Mouse (Mus musculus): Measurements from ENCODE around the gene Spag7. TPM values are rescaled to one million over a fixed set of nuclear protein-coding genes. Genes with fewer than 3 reads are reported as not detected.

Gene Spag7
- polyA plus RNA-seq, 1 experiment, result 32.2 TPM

DNA sequence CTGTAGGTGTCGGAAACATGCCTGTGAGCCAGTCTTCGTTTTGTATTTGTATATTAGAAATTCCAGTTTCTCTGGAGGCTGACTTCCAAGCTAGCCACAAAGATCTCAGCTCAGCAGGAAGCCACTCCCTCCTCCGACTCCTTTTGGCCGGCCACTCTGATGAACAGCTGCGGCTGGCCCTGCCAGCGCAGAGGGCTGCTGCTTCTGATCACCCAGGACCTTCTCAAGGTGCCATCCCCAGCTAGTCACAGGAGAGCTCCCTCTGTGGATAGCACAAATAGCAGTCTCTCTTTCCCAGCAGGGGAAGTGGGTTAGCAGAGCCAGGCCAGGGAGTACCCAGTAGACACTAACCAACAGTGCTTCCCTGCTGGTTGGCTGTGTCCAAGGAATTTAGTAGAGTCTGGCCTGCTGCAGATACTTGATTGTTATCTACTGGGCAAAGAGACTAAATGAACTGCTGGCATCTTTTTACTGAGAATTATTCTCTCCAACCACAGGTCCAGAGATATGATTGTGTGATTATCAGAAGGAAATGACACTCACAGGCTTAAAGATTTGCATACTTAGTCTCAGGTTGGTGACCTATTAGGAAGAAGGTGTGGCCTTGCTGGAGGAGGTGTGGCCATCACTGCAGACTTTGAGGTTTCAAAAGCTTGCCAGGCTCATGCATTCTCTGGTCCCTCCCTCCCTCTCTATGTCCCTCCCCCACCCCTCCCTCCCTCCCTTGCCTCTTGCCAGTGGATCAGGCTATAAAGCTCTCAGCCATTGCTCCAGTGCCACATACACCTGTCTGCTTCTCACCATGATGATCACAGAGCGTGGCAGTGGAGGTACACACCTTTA lies 47.0 kb downstream of the Spag7 start:
- Histone ChIP-seq H3K4me1 (replicated peaks; ENCODE audit: control insufficient read depth, insufficient read depth, low read length) (no peaks in the 10 kb centered on the region), H3K27me3 (ENCODE audit: control insufficient read depth, insufficient read depth, low read length) (no peaks in the 10 kb centered on the region), H3K4me3 (ENCODE audit: control insufficient read depth, insufficient read depth, low read length) (no peak overlapping the region), H3K36me3 (ENCODE audit: control insufficient read depth, insufficient read depth, low read length) (no peaks in the 10 kb centered on the region), H3K27ac (ENCODE audit: control insufficient read depth, insufficient read depth, low read length) (no peak overlapping the region)
- 79% methylated on average over 7 of the region's 7 CpGs for WGBS
- no peak for DNase-seq
- TF ChIP-seq POLR2A (IDR thresholded peaks at IDR 0.05; ENCODE audit: control insufficient read depth, extremely low read depth, insufficient read depth, low read length, poor library complexity) (no peak), CTCF (IDR thresholded peaks at IDR 0.05; ENCODE audit: borderline replicate concordance, control insufficient read depth, extremely low read depth, insufficient read depth, low read length, poor library complexity) (no peak)

DNA sequence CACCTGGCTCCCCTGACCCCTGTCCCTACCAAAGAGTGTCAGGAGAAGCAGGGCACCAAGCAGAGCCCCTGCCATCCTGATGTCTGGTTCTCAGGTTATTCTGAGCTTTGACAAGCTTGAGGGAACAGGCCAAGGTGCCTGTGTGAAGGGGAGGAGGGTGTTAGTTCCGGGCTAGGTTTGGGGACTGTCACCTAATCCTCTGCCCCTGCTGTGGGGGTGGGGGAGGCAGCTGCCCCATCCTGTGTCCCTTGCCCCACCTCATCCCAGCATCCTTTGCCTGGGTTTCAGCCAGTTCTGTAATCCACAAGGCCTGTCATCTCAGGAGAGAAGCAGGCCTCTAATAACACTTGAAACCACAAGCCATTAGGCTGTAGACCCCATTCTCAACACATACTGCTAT lies 50.1 kb downstream of the Spag7 start, which contains the start of gene Chrne:
Gene Chrne (minus strand): TSS at position 116 of the 400 bp plus-strand sequence.
- Histone ChIP-seq H3K4me1 (replicated peaks; ENCODE audit: control insufficient read depth, insufficient read depth, low read length) (peaks cover 16% of the 10 kb centered on the region), H3K4me3 (ENCODE audit: control insufficient read depth, insufficient read depth, low read length) (no peak within 1 kb of the TSS), H3K27me3 (ENCODE audit: control insufficient read depth, insufficient read depth, low read length) (no peaks in the 10 kb centered on the region), H3K27ac (ENCODE audit: control insufficient read depth, insufficient read depth, low read length) (no peak within 1 kb of the TSS), H3K36me3 (ENCODE audit: control insufficient read depth, insufficient read depth, low read length) (no peaks in the 10 kb centered on the region)
- DNase-seq, result no peak
- 67% methylated on average over 1 of the region's 1 CpGs for WGBS
- TF ChIP-seq CTCF (IDR thresholded peaks at IDR 0.05; ENCODE audit: borderline replicate concordance, control insufficient read depth, extremely low read depth, insufficient read depth, low read length, poor library complexity) (no peak), POLR2A (IDR thresholded peaks at IDR 0.05; ENCODE audit: control insufficient read depth, extremely low read depth, insufficient read depth, low read length, poor library complexity) (no peak)

- TF ChIP-seq POLR2A (IDR thresholded peaks at IDR 0.05; ENCODE audit: control insufficient read depth, extremely low read depth, insufficient read depth, low read length, poor library complexity) (no peak), CTCF (IDR thresholded peaks at IDR 0.05; ENCODE audit: borderline replicate concordance, control insufficient read depth, extremely low read depth, insufficient read depth, low read length, poor library complexity) (no peak)
- Histone ChIP-seq H3K4me3 (ENCODE audit: control insufficient read depth, insufficient read depth, low read length) (peak within 1 kb of the TSS; percentile 64), H3K27me3 (ENCODE audit: control insufficient read depth, insufficient read depth, low read length) (no peaks in the 10 kb centered on the region), H3K36me3 (ENCODE audit: control insufficient read depth, insufficient read depth, low read length) (peaks cover 10% of the 10 kb centered on the region), H3K4me1 (replicated peaks; ENCODE audit: control insufficient read depth, insufficient read depth, low read length) (peaks cover 16% of the 10 kb centered on the region), H3K27ac (ENCODE audit: control insufficient read depth, insufficient read depth, low read length) (no peak within 1 kb of the TSS)
- no peak for DNase-seq
- whole genome bisulfite sequencing, result 14% methylated on average over 21 of the region's 21 CpGs
Measured at GRCm38 (mm10) chr11:70615516-70616093, 53.6 kb downstream of the Spag7 start, which contains the start of gene 4930544D05Rik. 4930544D05Rik (plus strand) TSS chr11:70615848.

DNA sequence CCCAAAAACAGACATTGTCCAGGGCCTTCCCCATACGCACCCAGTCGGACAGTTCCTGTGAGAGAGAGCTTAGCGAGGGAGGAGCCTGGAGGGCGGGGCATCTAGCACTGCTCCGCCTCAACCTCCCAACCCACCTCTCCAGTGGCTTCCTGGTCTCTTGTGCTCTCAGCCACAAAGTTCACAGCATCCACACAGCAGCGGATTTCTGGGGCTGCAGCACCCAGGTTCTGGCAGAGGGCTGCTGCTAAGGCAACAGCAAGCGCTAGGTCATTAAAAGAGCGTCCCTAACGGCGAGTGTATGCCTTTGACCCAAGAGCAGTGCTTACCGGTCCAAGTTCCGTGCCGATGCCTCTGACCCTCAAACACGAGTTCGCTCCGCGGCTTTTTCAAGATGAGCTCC lies 54.1 kb downstream of the Spag7 start:
- Histone ChIP-seq H3K4me3 (ENCODE audit: control insufficient read depth, insufficient read depth, low read length) (peak overlapping the region; percentile 64), H3K36me3 (ENCODE audit: control insufficient read depth, insufficient read depth, low read length) (peaks cover 14% of the 10 kb centered on the region), H3K4me1 (replicated peaks; ENCODE audit: control insufficient read depth, insufficient read depth, low read length) (peaks cover 16% of the 10 kb centered on the region), H3K27me3 (ENCODE audit: control insufficient read depth, insufficient read depth, low read length) (no peaks in the 10 kb centered on the region), H3K27ac (ENCODE audit: control insufficient read depth, insufficient read depth, low read length) (no peak overlapping the region)
- no peak; the same call in 1 of the 2 replicates for TF ChIP-seq CTCF (IDR thresholded peaks at IDR 0.05; ENCODE audit: borderline replicate concordance, control insufficient read depth, extremely low read depth, insufficient read depth, low read length, poor library complexity)
- TF ChIP-seq POLR2A (IDR thresholded peaks at IDR 0.05; ENCODE audit: control insufficient read depth, extremely low read depth, insufficient read depth, low read length, poor library complexity), result peak; percentile 58
- 1% methylated on average over 17 of the region's 17 CpGs for WGBS
- DNase-seq, result peak; percentile 79

Other genes starting within 250 kb of the Spag7 start
- gene Arrb2, start 236.8 kb downstream of the Spag7 start, polyA plus RNA-seq (2012; rRNA removed), result 213 and 220 TPM in 2 replicates
- gene Med11, start 217.5 kb downstream of the Spag7 start, polyA plus RNA-seq (2012; rRNA removed), result 29.1 and 34.8 TPM in 2 replicates
- 27.0 and 31.2 TPM in 2 replicates for gene Zmynd15, start 210.0 kb downstream of the Spag7 start, polyA plus RNA-seq (2012; rRNA removed)
- 57.7 and 92.8 TPM in 2 replicates for gene Cxcl16, start 209.4 kb downstream of the Spag7 start, polyA plus RNA-seq (2012; rRNA removed)
- 7.0 and 8.0 TPM in 2 replicates for gene Tm4sf5, start 164.2 kb downstream of the Spag7 start, polyA plus RNA-seq (2012; rRNA removed)
- gene Vmo1, start 154.8 kb downstream of the Spag7 start, polyA plus RNA-seq (2012; rRNA removed), result 5.3 and 7.2 TPM in 2 replicates
- gene Gltpd2, start 150.2 kb downstream of the Spag7 start, polyA plus RNA-seq (2012; rRNA removed), result 0.22 and 0.50 TPM in 2 replicates
- gene Psmb6, start 144.0 kb downstream of the Spag7 start, polyA plus RNA-seq (2012; rRNA removed), result 387 and 460 TPM in 2 replicates
- not detected in 2 replicates for gene Gm40193, start 136.5 kb downstream of the Spag7 start, polyA plus RNA-seq (2012; rRNA removed)
- gene Pld2, start 129.4 kb downstream of the Spag7 start, polyA plus RNA-seq (2012; rRNA removed), result 12.8 and 16.1 TPM in 2 replicates
- 151 and 172 TPM in 2 replicates for gene Mink1, start 106.5 kb downstream of the Spag7 start, polyA plus RNA-seq (2012; rRNA removed)
- 0.15 TPM in 1 of 2 replicates, not detected in the other for gene 4930544D05Rik, start 53.6 kb downstream of the Spag7 start, polyA plus RNA-seq (2012; rRNA removed)
- gene Chrne, start 50.2 kb downstream of the Spag7 start, polyA plus RNA-seq (2012; rRNA removed), result 0.53 and 1.1 TPM in 2 replicates
- gene Gp1ba, start 30.3 kb downstream of the Spag7 start, polyA plus RNA-seq (2012; rRNA removed), result 0.04 TPM in 2 replicates
- gene Rnf167, start 22.2 kb downstream of the Spag7 start, polyA plus RNA-seq (2012; rRNA removed), result 285 and 346 TPM in 2 replicates
- 132 and 162 TPM in 2 replicates for gene Slc25a11, start 21.9 kb downstream of the Spag7 start, polyA plus RNA-seq (2012; rRNA removed)
- gene Pfn1, start 14.8 kb downstream of the Spag7 start, polyA plus RNA-seq (2012; rRNA removed), result 3,213 and 4,498 TPM in 2 replicates
- 25.3 and 75.8 TPM in 2 replicates for gene Eno3, start 12.2 kb downstream of the Spag7 start, polyA plus RNA-seq (2012; rRNA removed)
- gene Camta2, start 18.7 kb upstream of the Spag7 start, polyA plus RNA-seq (2012; rRNA removed), result 38.4 and 42.7 TPM in 2 replicates
- gene Inca1, start 30.7 kb upstream of the Spag7 start, polyA plus RNA-seq (2012; rRNA removed), result 1.1 and 1.9 TPM in 2 replicates
- gene Kif1c, start 31.1 kb upstream of the Spag7 start, polyA plus RNA-seq (2012; rRNA removed), result 25.5 and 32.1 TPM in 2 replicates
- gene Zfp3, start 94.8 kb upstream of the Spag7 start, polyA plus RNA-seq (2012; rRNA removed), result 3.9 and 4.6 TPM in 2 replicates
- 2.4 and 3.1 TPM in 2 replicates for gene Scimp, start 143.2 kb upstream of the Spag7 start, polyA plus RNA-seq (2012; rRNA removed)
- gene Rabep1, start 175.4 kb upstream of the Spag7 start, polyA plus RNA-seq (2012; rRNA removed), result 3.5 and 3.7 TPM in 2 replicates

Measured in thymus, adult 2 months (tissue).